8 mouse cellular contexts compared by ENCODE assay signal in genomic region chr10:127615591-127615990, GRCm38 (mm10). TPM values are rescaled to one million over a fixed set of nuclear protein-coding genes. Genes with fewer than 3 reads are reported as not detected.
DNase-seq lines count a peak whose midpoint lies in the region; ATAC-seq and TF ChIP-seq lines count a peak whose summit lies in the region.

No protein-coding gene starts in this region.

- peaks cover 19% of the 10 kb centered on the region for H3K36me3 ChIP-seq in embryonic facial prominence, embryonic 12.5 days
- peaks cover 10% of the 10 kb centered on the region for H3K36me3 ChIP-seq in limb, embryonic 11.5 days (ENCODE audit: control insufficient read depth, insufficient read depth, low read length)
- peaks cover 10% of the 10 kb centered on the region; the same call in 1 of the 2 replicates for H3K36me3 ChIP-seq in stomach, postnatal 0 days (ENCODE audit: control insufficient read depth, insufficient read depth, low read length)

- H3K9ac ChIP-seq in embryonic facial prominence, embryonic 12.5 days: peak overlapping the region; percentile 27; the same call in 1 of the 2 replicates
- H3K9ac ChIP-seq in limb, embryonic 11.5 days (ENCODE audit: low read length): peak overlapping the region; percentile 13; the same call in 1 of the 2 replicates
- no peak overlapping the region for H3K9ac ChIP-seq in stomach, postnatal 0 days (ENCODE audit: low read length)

- H3K9me3 ChIP-seq in embryonic facial prominence, embryonic 12.5 days: no peaks in the 10 kb centered on the region
- H3K9me3 ChIP-seq in limb, embryonic 11.5 days (ENCODE audit: control insufficient read depth, low read length): no peaks in the 10 kb centered on the region
- no peaks in the 10 kb centered on the region for H3K9me3 ChIP-seq in stomach, postnatal 0 days (ENCODE audit: control insufficient read depth, low read length)

- no peak for TF ChIP-seq EP300 in stomach, postnatal 0 days (optimal IDR thresholded peaks at IDR 0.05)

- peak; percentile 52 to 71 for DNase-seq in layer of hippocampus, postnatal 36 days
- DNase-seq in layer of hippocampus, adult 11-12 months (ENCODE audit: low spot score): no peak
- DNase-seq in heart, adult 18-20 months: peak; percentile 70 to 79
- DNase-seq in limb, embryonic 11.5 days (ENCODE audit: low spot score): no peak
- DNase-seq in stomach, postnatal 0 days (ENCODE audit: low spot score): peak; percentile 40
- no peak for DNase-seq in urinary bladder, postnatal 14 days (ENCODE audit: low spot score)
- DNase-seq in right cerebral cortex, postnatal 25 days: no peak

- no peak for ATAC-seq in embryonic facial prominence, embryonic 12.5 days (ENCODE audit: insufficient number of reproducible peaks, insufficient read depth, low FRiP score, low TSS enrichment)
- ATAC-seq in limb, embryonic 11.5 days (ENCODE audit: insufficient number of reproducible peaks, low FRiP score, low TSS enrichment, low read depth): no peak
- no peak for ATAC-seq in stomach, postnatal 0 days (ENCODE audit: low FRiP score, low TSS enrichment)

- H3K27ac ChIP-seq in embryonic facial prominence, embryonic 12.5 days: peak overlapping the region; percentile 98
- H3K27ac ChIP-seq in limb, embryonic 11.5 days (replicated peaks; ENCODE audit: low read depth, low read length): peak overlapping the region; percentile 89
- peak overlapping the region; percentile 71 for H3K27ac ChIP-seq in stomach, postnatal 0 days (replicated peaks)

- peaks cover 68% of the 10 kb centered on the region for H3K4me1 ChIP-seq in embryonic facial prominence, embryonic 12.5 days
- H3K4me1 ChIP-seq in limb, embryonic 11.5 days (ENCODE audit: control insufficient read depth, insufficient read depth, low read length): peaks cover 59% of the 10 kb centered on the region
- H3K4me1 ChIP-seq in stomach, postnatal 0 days (replicated peaks; ENCODE audit: control insufficient read depth, insufficient read depth): peaks cover 29% of the 10 kb centered on the region

- no peak overlapping the region for H3K4me3 ChIP-seq in embryonic facial prominence, embryonic 12.5 days
- H3K4me3 ChIP-seq in limb, embryonic 11.5 days (ENCODE audit: low read depth, low read length): peak overlapping the region; percentile 5; the same call in 1 of the 2 replicates
- H3K4me3 ChIP-seq in stomach, postnatal 0 days (ENCODE audit: low read depth, low read length): no peak overlapping the region

- 25% methylated on average over 3 of the region's 3 CpGs for WGBS in embryonic facial prominence, embryonic 12.5 days
- 55% methylated on average over 3 of the region's 3 CpGs for WGBS in limb, embryonic 11.5 days
- WGBS in stomach, postnatal 0 days: 46% methylated on average over 3 of the region's 3 CpGs

- no peak for TF ChIP-seq CTCF in stomach, postnatal 0 days (IDR thresholded peaks at IDR 0.05; ENCODE audit: low read depth)

- H3K4me2 ChIP-seq in embryonic facial prominence, embryonic 12.5 days (replicated peaks): peak overlapping the region; percentile 81
- no peak overlapping the region for H3K4me2 ChIP-seq in limb, embryonic 11.5 days (ENCODE audit: low read depth, severe bottlenecking)
- peak overlapping the region; percentile 17; the same call in 1 of the 2 replicates for H3K4me2 ChIP-seq in stomach, postnatal 0 days (replicated peaks; ENCODE audit: low read depth)

- no peaks in the 10 kb centered on the region for H3K27me3 ChIP-seq in embryonic facial prominence, embryonic 12.5 days
- H3K27me3 ChIP-seq in limb, embryonic 11.5 days (ENCODE audit: control insufficient read depth, insufficient read depth, low read length): no peaks in the 10 kb centered on the region
- no peaks in the 10 kb centered on the region for H3K27me3 ChIP-seq in stomach, postnatal 0 days (ENCODE audit: control insufficient read depth, insufficient read depth, low read length)

RNA-seq across cellular contexts. Expression of gene Lrp1, which starts 5.4 kb away (rescaled TPM):
- 100 to 1,000 TPM; 268 to 307 TPM for total RNA-seq in layer of hippocampus, postnatal 36 days (2021)
- polyA plus RNA-seq in embryonic facial prominence, embryonic 12.5 days (2016; fragmentation: Nextera tagmentation; extraction: Ambion mirVana): 115 TPM in 2 replicates
- total RNA-seq in heart, adult 18-20 months (2021): 10 to 100 TPM; 65.2 to 69.7 TPM
- polyA plus RNA-seq in limb, embryonic 11.5 days (2014; fragmentation: Nextera tagmentation; extraction: Ambion mirVana): 57.6 and 63.2 TPM in 2 replicates
- 32.7 and 37.4 TPM in 2 replicates for polyA plus RNA-seq in stomach, postnatal 0 days (2015; fragmentation: Nextera tagmentation; extraction: Ambion mirVana)

RNA-seq across cellular contexts. Expression of gene Stat6, which starts 27.2 kb away (rescaled TPM):
- 1 to 10 TPM; 5.1 to 6.2 TPM for total RNA-seq in layer of hippocampus, postnatal 36 days (2021)
- 13.0 and 13.3 TPM in 2 replicates for polyA plus RNA-seq in embryonic facial prominence, embryonic 12.5 days (2016; fragmentation: Nextera tagmentation; extraction: Ambion mirVana)
- 10 to 100 TPM; 45.2 to 45.7 TPM for total RNA-seq in heart, adult 18-20 months (2021)
- polyA plus RNA-seq in limb, embryonic 11.5 days (2014; fragmentation: Nextera tagmentation; extraction: Ambion mirVana): 5.7 and 7.2 TPM in 2 replicates
- polyA plus RNA-seq in stomach, postnatal 0 days (2015; fragmentation: Nextera tagmentation; extraction: Ambion mirVana): 31.4 and 34.6 TPM in 2 replicates

RNA-seq across cellular contexts. Expression of gene Nemp1, which starts 51.1 kb away (rescaled TPM):
- 1 to 10 TPM; 5.1 to 6.7 TPM for total RNA-seq in layer of hippocampus, postnatal 36 days (2021)
- polyA plus RNA-seq in embryonic facial prominence, embryonic 12.5 days (2016; fragmentation: Nextera tagmentation; extraction: Ambion mirVana): 9.0 and 11.9 TPM in 2 replicates
- 1 to 10 TPM; 3.6 to 3.8 TPM for total RNA-seq in heart, adult 18-20 months (2021)
- polyA plus RNA-seq in limb, embryonic 11.5 days (2014; fragmentation: Nextera tagmentation; extraction: Ambion mirVana): 12.5 and 15.0 TPM in 2 replicates
- 4.1 and 4.5 TPM in 2 replicates for polyA plus RNA-seq in stomach, postnatal 0 days (2015; fragmentation: Nextera tagmentation; extraction: Ambion mirVana)

RNA-seq across cellular contexts. Expression of gene Nab2, which starts 52.8 kb away (rescaled TPM):
- total RNA-seq in layer of hippocampus, postnatal 36 days (2021): 10 to 100 TPM; 42.7 to 43.8 TPM
- 18.8 and 19.5 TPM in 2 replicates for polyA plus RNA-seq in embryonic facial prominence, embryonic 12.5 days (2016; fragmentation: Nextera tagmentation; extraction: Ambion mirVana)
- 1 to 10 TPM; 4.8 to 5.3 TPM for total RNA-seq in heart, adult 18-20 months (2021)
- 12.7 and 13.1 TPM in 2 replicates for polyA plus RNA-seq in limb, embryonic 11.5 days (2014; fragmentation: Nextera tagmentation; extraction: Ambion mirVana)
- polyA plus RNA-seq in stomach, postnatal 0 days (2015; fragmentation: Nextera tagmentation; extraction: Ambion mirVana): 6.8 and 8.9 TPM in 2 replicates

Comparison
In these comparisons a context has a peak if more than half of its experiments do, and no peak if none do; other contexts are left out.
1. DNase-seq: peak in layer of hippocampus, postnatal 36 days (2 of 2), heart, adult 18-20 months (2 of 2) and stomach, postnatal 0 days (single experiment); none in layer of hippocampus, adult 11-12 months (single experiment), limb, embryonic 11.5 days (single experiment), urinary bladder, postnatal 14 days (single experiment) and right cerebral cortex, postnatal 25 days (single experiment).
2. Peak in every context shown above with its lines, with median percentiles within 50 percentile points of each other: H3K27ac ChIP-seq.